Mouse (Mus musculus) CH12.LX (cell line): ENCODE measurements at regions not wholly inside any gene's neighbourhood (a gene's known extent, or its start where the extent isn't known, plus 50 kb on each side); places are given as distances from the start of the nearest gene placed in this dataset.
"Not testable (repeated sequence)": the region's sequence is repeated elsewhere in the genome, so short reads cannot be mapped to it uniquely, and the experiment has no call there.

Source experiments
- CHD1 ChIP-seq: IDR thresholded peaks from 2 replicates; pipeline ENCODE4 v1.6.1; 2012; ENCODE audit warnings: low read depth, low read length, improper control_type of control experiment, inconsistent platforms
- CTCF ChIP-seq, 2 experiments: IDR thresholded peaks in 1 of 2; conservative IDR thresholded peaks in 1 of 2; 2 replicates each; pipeline ENCODE4 v1.5.1; 2011 to 2012; ENCODE audit warnings: low read depth in 2 of 2, low read length in 2 of 2, improper control_type of control experiment in 1 of 2, inconsistent platforms in 1 of 2, mild to moderate bottlenecking in 1 of 2, moderate library complexity in 1 of 2
- TBP ChIP-seq: conservative IDR thresholded peaks from 2 replicates; pipeline ENCODE4 v1.6.1; 2011; ENCODE audit warnings: low read depth, low read length, improper control_type of control experiment
- ZNF384 ChIP-seq: IDR thresholded peaks from 2 replicates; pipeline ENCODE4 v1.6.1; 2012; ENCODE audit warnings: low read depth, low read length, improper control_type of control experiment, inconsistent platforms

DNA sequence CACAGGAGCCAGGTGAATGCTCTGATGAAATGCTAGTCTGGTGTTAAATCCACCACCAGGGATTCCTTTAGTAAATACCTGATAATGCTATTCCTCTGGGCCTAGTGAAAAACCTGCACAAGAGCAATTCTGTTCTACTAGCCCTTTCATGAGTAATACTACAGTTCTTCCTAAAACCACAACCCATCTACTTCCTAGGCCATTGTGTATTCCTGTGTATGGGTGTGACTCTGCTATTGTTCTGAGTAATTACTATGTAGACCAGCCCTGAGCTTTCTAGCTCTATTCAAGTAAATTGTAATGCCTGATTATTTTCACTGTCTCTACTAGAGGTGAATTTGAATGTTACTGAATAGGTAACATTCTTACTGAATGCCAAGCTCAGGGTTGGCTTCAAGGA is 591.4 kb upstream of the Man1a start:
- TF ChIP-seq ZNF384; CTCF (conservative IDR thresholded peaks at IDR 0.05 in 1 of 2, IDR thresholded peaks at IDR 0.05 in 1 of 2; ENCODE audit: low read depth in 2 of 2, low read length in 2 of 2); CHD1; TBP: not testable (repeated sequence)
